Mouse (Mus musculus): ENCODE results near the gene Slc35f4. TPM values are rescaled to one million over a fixed set of nuclear protein-coding genes. Genes with fewer than 3 reads are reported as not detected.

Slc35f4 gene
- polyA plus RNA-seq, 1 experiment from 2014 or later, result 0.36 TPM

Small RNAs within 50 kb of the gene (microRNA-seq; reads per million reads assigned to microRNA genes)
- not detected for gene Gm22949
